Mouse (Mus musculus) forebrain, embryonic 12.5 days (tissue): ENCODE measurements around the gene Entpd7. TPM values are rescaled to one million over a fixed set of nuclear protein-coding genes. Genes with fewer than 3 reads are reported as not detected.

Experiments used
- ATAC-seq: fragments of 200-750 bp; cut with Nextera tagmentation; 2 replicates; pipeline ENCODE4 v1.8.0; 2017; ENCODE audit warnings: moderate TSS enrichment; ENCODE audit not compliant: low FRiP score
- H3K27ac ChIP-seq: fragments of 300-500 bp; sonication (generic); 2 replicates; pipeline ENCODE4 v1.5.1; 2016; ENCODE audit warnings: mild to moderate bottlenecking
- H3K27me3 ChIP-seq: fragments of 300-500 bp; sonication (generic); 2 replicates; pipeline ENCODE4 v1.6.1; 2016; ENCODE audit warnings: mild to moderate bottlenecking
- H3K36me3 ChIP-seq: fragments of 300-500 bp; sonication (generic); replicated peaks from 2 replicates; pipeline ENCODE4 v1.6.1; 2016; ENCODE audit warnings: mild to moderate bottlenecking
- H3K4me1 ChIP-seq: fragments of 300-500 bp; sonication (generic); 2 replicates; pipeline ENCODE4 v1.6.1; 2016
- H3K4me2 ChIP-seq: fragments of 300-500 bp; sonication (generic); 2 replicates; pipeline ENCODE4 v1.6.1; 2016; ENCODE audit warnings: mild to moderate bottlenecking, moderate library complexity
- H3K4me3 ChIP-seq: fragments of 300-500 bp; sonication (generic); replicated peaks from 2 replicates; pipeline ENCODE4 v1.5.1; 2016; ENCODE audit warnings: mild to moderate bottlenecking
- H3K9ac ChIP-seq: fragments of 300-500 bp; sonication (generic); 2 replicates; pipeline ENCODE4 v1.6.1; 2016; ENCODE audit warnings: mild to moderate bottlenecking
- H3K9me3 ChIP-seq: fragments of 300-500 bp; sonication (generic); 2 replicates; pipeline ENCODE4 v1.6.1; 2016
- WGBS: fragments of 180-500 bp; shearing (Covaris S2); methylation state at CpG from one replicate; pipeline ENCODE4 v1.1.7; 2016; 5-methylcytosine and 5-hydroxymethylcytosine counted together
- polyA plus RNA-seq: library from polyadenylated mRNA; unstranded; fragments of >200 nt; fragmentation: Nextera tagmentation; extraction: Ambion mirVana; gene quantifications from 2 replicates; pipeline ENCODE4 v1.2.1, GENCODE M21; 2016

Gene Entpd7
- polyA plus RNA-seq, 1 experiment from 2014 or later: 10.2 TPM

- Histone ChIP-seq H3K4me2 (no peak overlapping the region), H3K27me3 (no peaks in the 10 kb centered on the region), H3K9ac (no peak overlapping the region), H3K27ac (no peak overlapping the region), H3K4me1 (peaks cover 2% of the 10 kb centered on the region; the same call in 1 of the 2 replicates), H3K36me3 (peaks cover 41% of the 10 kb centered on the region), H3K9me3 (no peaks in the 10 kb centered on the region), H3K4me3 (no peak overlapping the region)
- 76% methylated on average over 7 of the region's 7 CpGs for WGBS
- no peak for ATAC-seq
These were observed 41.7 kb downstream of the Entpd7 start for GRCm38 (mm10) chr19:43731157-43731556.

GRCm38 (mm10) chr19:43738409-43738808 is 48.9 kb downstream of the Entpd7 start:
- no peaks in the 10 kb centered on the region for H3K9me3 ChIP-seq
- no peak overlapping the region for H3K9ac ChIP-seq
- WGBS: 99% methylated on average over 10 of the region's 10 CpGs
- peaks cover 86% of the 10 kb centered on the region for H3K36me3 ChIP-seq
- H3K27me3 ChIP-seq: no peaks in the 10 kb centered on the region
- no peak for ATAC-seq
- no peak overlapping the region for H3K4me2 ChIP-seq
- no peak overlapping the region for H3K4me3 ChIP-seq
- H3K4me1 ChIP-seq: no peaks in the 10 kb centered on the region
- no peak overlapping the region for H3K27ac ChIP-seq

- no peaks in the 10 kb centered on the region for H3K9me3 ChIP-seq
- no peak overlapping the region for H3K27ac ChIP-seq
- no peak overlapping the region for H3K9ac ChIP-seq
- no peak overlapping the region for H3K4me3 ChIP-seq
- H3K27me3 ChIP-seq: no peaks in the 10 kb centered on the region
- H3K4me2 ChIP-seq: no peak overlapping the region
- peaks cover 86% of the 10 kb centered on the region for H3K36me3 ChIP-seq
- 95% methylated on average over 7 of the region's 7 CpGs for WGBS
- ATAC-seq: no peak
- no peaks in the 10 kb centered on the region for H3K4me1 ChIP-seq
These were observed 53.9 kb downstream of the Entpd7 start for GRCm38 (mm10) chr19:43743401-43743800.

- 94% methylated on average over 3 of the region's 3 CpGs for WGBS
- no peak overlapping the region for H3K4me3 ChIP-seq
- no peak overlapping the region for H3K9ac ChIP-seq
- H3K27ac ChIP-seq: no peak overlapping the region
- no peaks in the 10 kb centered on the region for H3K9me3 ChIP-seq
- H3K36me3 ChIP-seq: peaks cover 86% of the 10 kb centered on the region
- H3K4me1 ChIP-seq: no peaks in the 10 kb centered on the region
- H3K4me2 ChIP-seq: no peak overlapping the region
- ATAC-seq: no peak
- no peaks in the 10 kb centered on the region for H3K27me3 ChIP-seq
These were observed 56.3 kb downstream of the Entpd7 start for GRCm38 (mm10) chr19:43745740-43746139.

GRCm38 (mm10) chr19:43747877-43748276 is 58.4 kb downstream of the Entpd7 start:
- H3K4me3 ChIP-seq: no peak overlapping the region
- WGBS: 94% methylated on average over 4 of the region's 4 CpGs
- H3K36me3 ChIP-seq: peaks cover 68% of the 10 kb centered on the region
- H3K9ac ChIP-seq: no peak overlapping the region
- H3K27ac ChIP-seq: no peak overlapping the region
- no peaks in the 10 kb centered on the region for H3K9me3 ChIP-seq
- no peak overlapping the region for H3K4me2 ChIP-seq
- H3K4me1 ChIP-seq: 0 out of 2 replicates have a peak, but pooled peaks cover 7% of the 10 kb centered on the region
- no peak for ATAC-seq
- no peaks in the 10 kb centered on the region for H3K27me3 ChIP-seq

GRCm38 (mm10) chr19:43750008-43750407 is 60.5 kb downstream of the Entpd7 start:
- WGBS: 96% methylated on average over 2 of the region's 2 CpGs
- peaks cover 13% of the 10 kb centered on the region for H3K4me1 ChIP-seq
- H3K36me3 ChIP-seq: peaks cover 54% of the 10 kb centered on the region
- H3K4me2 ChIP-seq: no peak overlapping the region
- H3K9ac ChIP-seq: no peak overlapping the region
- no peaks in the 10 kb centered on the region for H3K27me3 ChIP-seq
- H3K4me3 ChIP-seq: no peak overlapping the region
- no peak overlapping the region for H3K27ac ChIP-seq
- no peak for ATAC-seq
- no peaks in the 10 kb centered on the region for H3K9me3 ChIP-seq

- Histone ChIP-seq H3K4me3 (peak within 1 kb of the TSS; percentile 65), H3K4me2 (peak within 1 kb of the TSS; percentile 68), H3K9me3 (no peaks in the 10 kb centered on the region), H3K27ac (peak within 1 kb of the TSS; percentile 97), H3K27me3 (no peaks in the 10 kb centered on the region), H3K4me1 (peaks cover 13% of the 10 kb centered on the region), H3K9ac (peak within 1 kb of the TSS; percentile 72), H3K36me3 (peaks cover 28% of the 10 kb centered on the region)
- peak; percentile 91 for ATAC-seq
- WGBS: under 1% methylated on average over 62 of the region's 62 CpGs
These were observed 63.2 kb downstream of the Entpd7 start, which contains the start of the genes Cutc and Cox15 for GRCm38 (mm10) chr19:43752489-43753225. Gene Cutc (plus strand): TSS chr19:43752996. Gene Cox15 (minus strand): TSS chr19:43753000.

GRCm38 (mm10) chr19:43753226-43753835 is 63.9 kb downstream of the Entpd7 start:
- Histone ChIP-seq H3K27ac (peak overlapping the region; percentile 97), H3K36me3 (peaks cover 22% of the 10 kb centered on the region), H3K9ac (peak overlapping the region; percentile 72), H3K27me3 (no peaks in the 10 kb centered on the region), H3K4me3 (peak overlapping the region; percentile 65), H3K4me2 (peak overlapping the region; percentile 68), H3K9me3 (no peaks in the 10 kb centered on the region), H3K4me1 (peaks cover 13% of the 10 kb centered on the region)
- peak; percentile 91 for ATAC-seq
- 3% methylated on average over 23 of the region's 24 CpGs for WGBS

GRCm38 (mm10) chr19:43754237-43754636 is 64.8 kb downstream of the Entpd7 start:
- ATAC-seq: no peak
- 84% methylated on average over 2 of the region's 2 CpGs for WGBS
- peaks cover 12% of the 10 kb centered on the region for H3K36me3 ChIP-seq
- H3K4me2 ChIP-seq: no peak overlapping the region
- H3K9ac ChIP-seq: no peak overlapping the region
- H3K27ac ChIP-seq: no peak overlapping the region
- no peaks in the 10 kb centered on the region for H3K9me3 ChIP-seq
- no peaks in the 10 kb centered on the region for H3K27me3 ChIP-seq
- no peak overlapping the region for H3K4me3 ChIP-seq
- H3K4me1 ChIP-seq: peaks cover 13% of the 10 kb centered on the region

GRCm38 (mm10) chr19:43754872-43755271 is 65.4 kb downstream of the Entpd7 start:
- H3K4me2 ChIP-seq: no peak overlapping the region
- H3K27ac ChIP-seq: no peak overlapping the region
- H3K9ac ChIP-seq: no peak overlapping the region
- 78% methylated on average over 2 of the region's 2 CpGs for WGBS
- H3K36me3 ChIP-seq: peaks cover 8% of the 10 kb centered on the region; the same call in 1 of the 2 replicates
- peaks cover 13% of the 10 kb centered on the region for H3K4me1 ChIP-seq
- H3K27me3 ChIP-seq: no peaks in the 10 kb centered on the region
- no peak overlapping the region for H3K4me3 ChIP-seq
- no peaks in the 10 kb centered on the region for H3K9me3 ChIP-seq
- no peak for ATAC-seq

GRCm38 (mm10) chr19:43760504-43760903 is 71.0 kb downstream of the Entpd7 start:
- 22% methylated on average over 6 of the region's 6 CpGs for WGBS
- Histone ChIP-seq H3K9me3 (no peaks in the 10 kb centered on the region), H3K27ac (no peak overlapping the region), H3K27me3 (no peaks in the 10 kb centered on the region), H3K36me3 (no peaks in the 10 kb centered on the region), H3K4me2 (no peak overlapping the region), H3K4me1 (no peaks in the 10 kb centered on the region), H3K9ac (no peak overlapping the region), H3K4me3 (no peak overlapping the region)
- ATAC-seq: no peak

GRCm38 (mm10) chr19:43761543-43762256 is 72.2 kb downstream of the Entpd7 start:
- no peak overlapping the region for H3K9ac ChIP-seq
- H3K4me2 ChIP-seq: no peak overlapping the region
- H3K9me3 ChIP-seq: no peaks in the 10 kb centered on the region
- H3K27me3 ChIP-seq: no peaks in the 10 kb centered on the region
- no peak overlapping the region for H3K4me3 ChIP-seq
- no peak overlapping the region for H3K27ac ChIP-seq
- no peaks in the 10 kb centered on the region for H3K36me3 ChIP-seq
- ATAC-seq: no peak
- H3K4me1 ChIP-seq: no peaks in the 10 kb centered on the region
